Mouse (Mus musculus): Measurements from ENCODE around the gene Steap3.
A peak's percentile ranks its signal among the peaks of the same experiment; 100 is the strongest.
"Not testable (repeated sequence)": the region's sequence is repeated elsewhere in the genome, so short reads cannot be mapped to it uniquely, and the experiment has no call there.

Gene Steap3

GRCm38 (mm10) chr1:120272605-120273004 lies at the start of gene Steap3:
TSS of gene Steap3 (minus strand) at chr1:120272705.
- DNase-seq: no peak

- no peak for DNase-seq
Measured at GRCm38 (mm10) chr1:120321270-120322021, 48.9 kb upstream of the Steap3 start.

GRCm38 (mm10) chr1:120305801-120306200 lies 33.3 kb upstream of the Steap3 start:
- no peak for DNase-seq

- no peak for DNase-seq
Measured at GRCm38 (mm10) chr1:120296936-120297335, 24.4 kb upstream of the Steap3 start.

GRCm38 (mm10) chr1:120293803-120294202 lies 21.3 kb upstream of the Steap3 start:
- no peak for DNase-seq

GRCm38 (mm10) chr1:120291709-120292108 lies 19.2 kb upstream of the Steap3 start:
- DNase-seq: no peak

- no peak for DNase-seq
Measured at GRCm38 (mm10) chr1:120289843-120290242, 17.3 kb upstream of the Steap3 start.

GRCm38 (mm10) chr1:120287679-120288078 lies 15.2 kb upstream of the Steap3 start:
- DNase-seq: no peak

- not testable (repeated sequence) for DNase-seq
Measured at GRCm38 (mm10) chr1:120276058-120276457, 3.6 kb upstream of the Steap3 start.

- no peak for DNase-seq
Measured at GRCm38 (mm10) chr1:120275224-120275623, 2.7 kb upstream of the Steap3 start.

- DNase-seq: no peak
Measured at GRCm38 (mm10) chr1:120270882-120271281, 1.6 kb downstream of the Steap3 start.

GRCm38 (mm10) chr1:120270115-120270514 lies 2.4 kb downstream of the Steap3 start:
- DNase-seq: no peak

GRCm38 (mm10) chr1:120267631-120268030 lies 4.9 kb downstream of the Steap3 start:
- no peak for DNase-seq

- no peak for DNase-seq
Measured at GRCm38 (mm10) chr1:120266460-120266859, 6.0 kb downstream of the Steap3 start.

GRCm38 (mm10) chr1:120264861-120265686 lies 7.4 kb downstream of the Steap3 start:
- peak; percentile 93 to 95 for DNase-seq

GRCm38 (mm10) chr1:120263226-120263625 lies 9.3 kb downstream of the Steap3 start:
- DNase-seq: peak; percentile 57 to 59

GRCm38 (mm10) chr1:120261166-120261565 lies 11.3 kb downstream of the Steap3 start:
- DNase-seq: no peak

GRCm38 (mm10) chr1:120259249-120259648 lies 13.3 kb downstream of the Steap3 start:
- DNase-seq: no peak

GRCm38 (mm10) chr1:120258744-120259143 lies 13.8 kb downstream of the Steap3 start:
- no peak for DNase-seq

GRCm38 (mm10) chr1:120258245-120258644 lies 14.3 kb downstream of the Steap3 start:
- no peak for DNase-seq

GRCm38 (mm10) chr1:120253751-120254150 lies 18.8 kb downstream of the Steap3 start:
- DNase-seq: no peak

- no peak for DNase-seq
Measured at GRCm38 (mm10) chr1:120252519-120253160, 19.9 kb downstream of the Steap3 start.

- DNase-seq: no peak
Measured at GRCm38 (mm10) chr1:120251193-120251592, 21.3 kb downstream of the Steap3 start.
